Mouse (Mus musculus): ENCODE results near the gene Wnk1.

GRCm38 (mm10) chr6:120072630-120073029 is 34.2 kb upstream of the Wnk1 start:
- TF ChIP-seq CTCF (IDR thresholded peaks at IDR 0.05) (no peak), POLR2A (IDR thresholded peaks at IDR 0.05; ENCODE audit: insufficient read depth, low read depth, low read length) (no peak)

All from heart, adult 2 months (tissue).